Mouse (Mus musculus) hindbrain, embryonic 10.5 days (tissue): ENCODE data around the gene Pcca. TPM values are rescaled to one million over a fixed set of nuclear protein-coding genes. Genes with fewer than 3 reads are reported as not detected.

Experiments used
- DNase-seq: peaks from one replicate; pipeline ENCODE4 v3.0.0-alpha.2; 2017; ENCODE audit warnings: low spot score
- H3K27ac ChIP-seq: fragments of 300-500 bp; sonication (generic); 2 replicates; pipeline ENCODE4 v1.5.1; 2016; ENCODE audit warnings: mild to moderate bottlenecking, moderate library complexity
- H3K27me3 ChIP-seq: fragments of 300-500 bp; sonication (generic); 2 replicates; pipeline ENCODE4 v1.6.1; 2016; ENCODE audit warnings: mild to moderate bottlenecking; ENCODE audit not compliant: poor library complexity, insufficient read depth, severe bottlenecking
- H3K36me3 ChIP-seq: fragments of 300-500 bp; sonication (generic); 2 replicates; pipeline ENCODE4 v1.6.1; 2016; ENCODE audit warnings: mild to moderate bottlenecking, moderate library complexity
- H3K4me1 ChIP-seq: fragments of 300-500 bp; sonication (generic); replicated peaks from 2 replicates; pipeline ENCODE4 v1.6.1; 2016; ENCODE audit warnings: mild to moderate bottlenecking
- H3K4me3 ChIP-seq: fragments of 300-500 bp; sonication (generic); 2 replicates; pipeline ENCODE4 v1.5.1; 2016; ENCODE audit warnings: mild to moderate bottlenecking, moderate library complexity
- H3K9me3 ChIP-seq: fragments of 300-500 bp; sonication (generic); 2 replicates; pipeline ENCODE4 v1.6.1; 2016; ENCODE audit warnings: mild to moderate bottlenecking, moderate library complexity
- WGBS: fragments of 180-500 bp; shearing (Covaris S2); methylation state at CpG from one replicate; pipeline ENCODE4 v1.1.7; 2016; 5-methylcytosine and 5-hydroxymethylcytosine counted together
- polyA plus RNA-seq: library from polyadenylated mRNA; unstranded; fragments of >200 nt; fragmentation: Nextera tagmentation; extraction: Ambion mirVana; gene quantifications from 2 replicates; pipeline ENCODE4 v1.2.1, GENCODE M21; 2016

The Pcca gene
- polyA plus RNA-seq, 1 experiment from 2014 or later = 25.6 TPM

DNA sequence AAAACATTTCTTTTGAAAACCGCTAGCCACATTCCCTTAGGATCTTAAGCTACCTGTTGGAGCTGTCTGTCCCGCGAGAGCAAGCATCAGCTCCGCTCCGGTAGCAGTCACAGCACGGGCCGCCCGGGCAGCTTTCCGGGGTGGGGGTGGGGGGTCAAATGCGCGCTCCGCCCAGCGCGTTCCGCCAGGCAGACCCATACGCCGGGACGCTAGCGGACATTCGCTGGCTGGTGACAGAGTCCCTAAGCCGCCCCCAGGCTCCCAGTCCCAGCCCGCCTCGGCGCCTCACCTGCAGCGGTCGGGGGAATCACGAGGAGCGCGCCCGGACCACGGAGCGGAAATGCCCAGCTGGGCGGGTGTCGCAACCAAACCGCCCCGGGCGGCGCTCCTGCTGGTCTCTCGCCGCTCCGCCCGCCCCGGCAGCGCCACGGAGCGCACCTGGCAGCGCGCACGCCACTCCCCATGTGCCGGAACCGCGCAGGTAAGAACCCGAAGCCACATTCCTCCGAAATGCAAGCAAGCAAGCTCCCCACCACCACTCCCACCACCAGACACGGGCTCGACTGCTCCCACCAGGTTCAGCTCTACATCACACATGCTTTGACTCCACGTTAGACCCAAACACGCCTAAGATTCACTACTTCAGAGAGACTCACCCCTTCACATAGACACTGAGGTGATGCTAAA, 378.8 kb downstream of the Pcca start:
- Histone ChIP-seq H3K36me3 (no peaks in the 10 kb centered on the region), H3K4me3 (peak overlapping the region; percentile 75), H3K4me1 (peaks cover 12% of the 10 kb centered on the region), H3K27me3 (peaks cover 11% of the 10 kb centered on the region; the same call in 1 of the 2 replicates), H3K27ac (peak overlapping the region; percentile 84), H3K9me3 (peaks cover 8% of the 10 kb centered on the region; the same call in 1 of the 2 replicates)
- DNase-seq = peak; percentile 60
- under 1% methylated on average over 58 of the region's 58 CpGs for WGBS

DNA sequence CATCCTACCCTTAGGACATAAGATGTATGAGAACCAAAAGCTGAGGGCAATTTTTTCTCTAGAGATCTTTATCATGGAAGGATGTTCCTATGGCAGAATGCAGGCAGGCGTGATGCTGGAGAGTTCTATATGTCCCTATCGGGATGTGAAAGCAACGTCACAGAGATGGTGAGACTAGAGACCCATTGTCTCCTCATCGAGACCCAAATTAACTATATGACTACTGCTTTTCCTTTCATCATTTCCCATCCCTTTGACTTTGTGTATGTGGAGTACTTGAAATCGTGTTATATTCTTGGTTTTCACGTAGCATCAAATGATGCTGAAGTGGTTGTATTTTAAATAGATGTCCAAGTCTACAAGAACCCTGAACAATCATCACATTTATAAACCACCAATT, 379.5 kb downstream of the Pcca start, which contains the start of gene Ggact:
TSS of gene Ggact (minus strand) at position 101 of the 400 bp plus-strand sequence.
- H3K9me3 ChIP-seq = 0 out of 2 replicates have a peak, but pooled peaks cover 2% of the 10 kb centered on the region
- H3K27me3 ChIP-seq = peaks cover 11% of the 10 kb centered on the region; the same call in 1 of the 2 replicates
- H3K27ac ChIP-seq = peak within 1 kb of the TSS; percentile 84
- H3K4me1 ChIP-seq = peaks cover 12% of the 10 kb centered on the region
- H3K4me3 ChIP-seq = peak within 1 kb of the TSS; percentile 75
- H3K36me3 ChIP-seq = no peaks in the 10 kb centered on the region
- DNase-seq = no peak
- WGBS = 86% methylated on average over 6 of the region's 6 CpGs

DNA sequence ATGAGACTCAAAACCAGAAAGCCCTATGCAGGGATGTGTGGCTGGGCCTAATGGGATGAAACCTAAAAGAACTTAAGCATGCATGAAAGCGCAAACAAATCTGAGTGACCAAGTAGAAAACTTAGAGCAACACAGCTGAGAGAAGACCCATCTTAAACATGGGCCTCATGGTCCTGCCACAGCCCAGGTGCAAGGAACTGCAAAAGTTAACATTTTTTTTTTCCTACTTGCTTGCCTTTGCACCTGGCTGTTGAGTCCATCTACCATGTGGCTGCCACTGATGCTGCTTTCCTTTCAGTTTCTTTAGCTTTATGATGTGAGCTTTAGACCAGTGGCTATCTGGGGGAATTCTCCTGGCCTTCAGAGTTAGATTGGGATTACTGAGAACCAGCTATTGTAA, 383.6 kb downstream of the Pcca start:
- no peak for DNase-seq
- Histone ChIP-seq H3K36me3 (peaks cover 17% of the 10 kb centered on the region; the same call in 1 of the 2 replicates), H3K9me3 (no peaks in the 10 kb centered on the region), H3K4me3 (no peak overlapping the region), H3K27me3 (peaks cover 5% of the 10 kb centered on the region; the same call in 1 of the 2 replicates), H3K4me1 (peaks cover 7% of the 10 kb centered on the region), H3K27ac (no peak overlapping the region)
- WGBS = 100% methylated on average over 1 of the region's 1 CpGs

DNA sequence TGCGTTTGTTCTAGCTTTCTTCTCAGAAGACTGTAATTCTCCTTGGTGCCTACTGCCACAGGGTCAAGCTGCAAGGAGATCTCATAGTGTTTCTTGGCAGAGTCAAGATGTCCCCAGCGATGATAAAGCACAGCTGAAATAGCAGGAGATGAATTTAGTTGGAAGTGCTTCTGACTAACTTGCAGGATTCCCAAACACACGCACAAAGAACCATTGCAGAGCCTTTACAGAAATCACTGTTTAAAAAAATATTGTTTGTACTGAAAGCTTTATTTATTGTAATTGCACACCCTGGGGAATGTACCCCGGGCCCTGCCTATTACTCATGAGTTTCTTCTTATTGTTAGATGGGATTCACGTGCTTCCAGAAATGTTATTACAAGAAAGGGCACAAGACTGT, 385.9 kb downstream of the Pcca start:
- WGBS = 80% methylated on average over 5 of the region's 5 CpGs
- H3K27ac ChIP-seq = no peak overlapping the region

DNA sequence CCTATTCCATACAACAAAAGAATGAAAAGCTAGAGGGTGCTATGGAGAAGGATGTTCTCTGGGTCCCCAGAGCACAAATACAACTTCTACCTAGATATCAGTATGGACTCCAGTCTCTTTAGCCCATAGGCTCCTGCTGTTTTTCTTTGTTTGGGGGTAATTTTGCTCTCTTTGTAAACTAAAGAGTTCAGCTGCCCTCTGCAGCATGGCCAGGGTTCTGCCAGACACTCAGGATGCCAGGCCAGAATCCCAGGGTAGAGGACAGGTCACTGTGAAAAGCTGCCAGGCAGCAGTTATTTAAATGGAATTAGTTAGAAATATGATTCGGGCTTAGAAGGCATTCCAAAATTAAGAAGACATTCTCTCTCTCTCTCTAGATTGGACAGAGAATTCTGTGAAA, 402.3 kb downstream of the Pcca start:
- H3K4me1 ChIP-seq = no peaks in the 10 kb centered on the region
- no peaks in the 10 kb centered on the region for H3K27me3 ChIP-seq
- peaks cover 74% of the 10 kb centered on the region for H3K36me3 ChIP-seq
- DNase-seq = no peak
- H3K4me3 ChIP-seq = no peak overlapping the region
- 92% methylated on average over 1 of the region's 1 CpGs for WGBS
- no peaks in the 10 kb centered on the region for H3K9me3 ChIP-seq
- H3K27ac ChIP-seq = no peak overlapping the region

More for the DNA sequence above, 385.9 kb downstream of the Pcca start:
- no peaks in the 10 kb centered on the region for H3K9me3 ChIP-seq
- DNase-seq = no peak
- no peaks in the 10 kb centered on the region for H3K4me1 ChIP-seq
- H3K4me3 ChIP-seq = no peak overlapping the region
- no peaks in the 10 kb centered on the region for H3K27me3 ChIP-seq
- H3K36me3 ChIP-seq = peaks cover 20% of the 10 kb centered on the region

Other genes starting within 250 kb of the Pcca start
- gene Gm5089, start 83.2 kb upstream of the Pcca start, polyA plus RNA-seq = 1.9 and 2.4 TPM in 2 replicates
- 16.5 and 20.3 TPM in 2 replicates for gene Zic5, start 68.6 kb upstream of the Pcca start, polyA plus RNA-seq
- gene Zic2, start 58.9 kb upstream of the Pcca start, polyA plus RNA-seq = 7.2 and 10.1 TPM in 2 replicates
- 0.24 and 0.29 TPM in 2 replicates for gene Gm10837, start 43.7 kb upstream of the Pcca start, polyA plus RNA-seq